Mouse (Mus musculus): ENCODE data around the gene Zfp609. TPM values are rescaled to one million over a fixed set of nuclear protein-coding genes. Genes with fewer than 3 reads are reported as not detected.
A peak's percentile ranks its signal among the peaks of the same experiment; 100 is the strongest.

Zfp609 gene
- polyA plus RNA-seq (2012; rRNA removed), result 5.0 and 7.7 TPM in 2 replicates

- no peak for DNase-seq (ENCODE audit: low read depth)
Observed at GRCm38 (mm10) chr9:65827344-65828015, at the start of gene Zfp609. Gene Zfp609, minus strand, starts transcription at chr9:65827564.

DNA sequence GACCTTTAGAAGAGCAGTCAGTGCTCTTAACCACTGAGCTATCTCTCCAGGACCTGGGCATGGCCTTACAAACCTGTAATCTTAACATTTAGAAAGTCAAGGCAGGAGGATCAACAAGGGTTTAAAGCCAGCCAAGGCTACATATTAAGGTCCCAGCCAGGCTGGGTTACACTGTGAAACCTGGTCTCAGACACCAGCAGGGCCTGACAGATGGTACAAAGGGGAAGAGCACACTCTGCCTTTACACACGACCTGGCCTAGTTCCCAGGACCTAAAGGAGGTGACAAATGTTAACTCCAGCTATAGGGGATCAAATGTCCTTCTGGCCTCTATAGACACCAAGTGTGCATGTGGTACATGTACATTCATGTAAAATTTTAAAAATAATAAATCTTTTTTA, 32.3 kb upstream of the Zfp609 start:
- no peak for DNase-seq (ENCODE audit: low read depth)

GRCm38 (mm10) chr9:65850203-65850602, 22.8 kb upstream of the Zfp609 start:
- DNase-seq (ENCODE audit: low read depth), result no peak

- DNase-seq (ENCODE audit: low read depth), result no peak
Observed at GRCm38 (mm10) chr9:65848154-65848553, 20.8 kb upstream of the Zfp609 start.

DNA sequence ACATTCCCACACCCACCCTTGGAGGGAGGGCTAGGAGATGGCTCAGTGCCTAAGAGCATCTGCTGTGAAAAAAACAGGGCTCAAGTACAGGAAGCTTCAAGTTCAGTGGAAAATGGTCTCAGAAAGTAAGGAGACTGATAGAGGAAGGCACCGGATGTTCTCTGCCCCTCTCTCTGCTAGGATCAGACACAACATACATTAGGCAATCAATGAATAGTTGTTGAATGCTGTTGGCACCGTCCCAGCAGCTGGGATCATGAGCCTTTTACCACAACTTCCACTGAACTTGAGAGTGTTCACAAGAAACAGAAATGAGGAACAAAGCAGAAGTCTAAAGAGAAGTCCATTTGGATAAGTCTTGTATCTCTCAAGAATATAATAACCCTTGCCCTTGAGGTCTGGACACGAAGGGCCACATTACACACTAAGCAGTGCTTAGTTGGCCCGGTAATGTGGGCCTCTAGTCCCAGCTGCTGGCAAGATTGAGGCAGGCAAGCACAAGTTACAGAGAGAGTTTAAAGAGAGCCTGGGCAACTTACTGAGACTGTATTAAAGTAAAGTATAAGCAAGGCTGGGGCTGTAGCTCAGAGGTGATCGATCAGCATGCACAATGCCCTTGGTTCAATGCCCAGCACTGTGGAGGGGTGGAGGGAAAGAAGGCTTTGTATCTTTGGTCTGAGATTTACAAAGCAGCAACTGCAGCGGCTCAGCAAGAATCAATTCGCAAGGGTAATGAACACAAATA, 17.2 kb upstream of the Zfp609 start:
- DNase-seq (ENCODE audit: low read depth), result no peak

DNA sequence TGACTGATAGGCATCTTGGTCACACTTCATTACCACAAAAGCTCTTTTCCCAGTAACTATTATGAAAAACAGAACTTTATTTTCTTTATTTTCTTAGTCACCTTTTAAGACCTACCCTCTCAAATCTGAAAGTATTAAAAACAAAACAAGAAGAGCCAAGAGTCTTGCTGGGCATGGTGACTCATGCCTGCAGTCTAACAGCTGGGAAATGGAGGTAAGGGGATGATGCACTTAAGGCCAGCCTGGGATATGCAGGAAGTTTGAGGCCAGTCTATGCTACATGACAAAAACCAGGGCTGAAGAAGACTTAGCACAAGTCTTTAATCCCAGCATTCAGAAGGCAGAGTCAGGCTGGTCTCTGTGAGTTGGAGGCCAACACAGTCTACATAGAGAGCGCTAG, 12.5 kb upstream of the Zfp609 start:
- no peak for DNase-seq (ENCODE audit: low read depth)

GRCm38 (mm10) chr9:65836916-65837315, 9.6 kb upstream of the Zfp609 start:
- DNase-seq (ENCODE audit: low read depth), result peak; percentile 74

GRCm38 (mm10) chr9:65834628-65835354, 7.4 kb upstream of the Zfp609 start:
- DNase-seq (ENCODE audit: low read depth), result no peak

DNA sequence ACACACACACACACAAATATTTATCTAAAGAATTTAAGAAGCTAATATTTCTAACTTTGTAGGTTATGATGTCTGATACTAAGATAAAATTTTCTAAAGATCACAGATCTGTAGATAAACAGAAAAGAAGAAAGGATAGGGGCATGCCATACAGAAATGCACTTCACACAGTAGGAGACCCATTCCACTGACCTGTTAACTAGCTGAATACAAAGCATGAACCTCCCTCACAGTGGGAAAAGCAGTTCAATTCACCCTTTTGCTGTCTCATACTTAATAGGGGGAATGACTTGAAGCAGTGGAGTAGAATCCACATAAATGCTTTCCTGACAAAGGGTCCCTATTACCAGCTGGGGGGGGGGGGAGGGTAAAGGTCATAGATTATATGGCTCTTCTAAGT, 6.3 kb upstream of the Zfp609 start:
- no peak for DNase-seq (ENCODE audit: low read depth)

DNA sequence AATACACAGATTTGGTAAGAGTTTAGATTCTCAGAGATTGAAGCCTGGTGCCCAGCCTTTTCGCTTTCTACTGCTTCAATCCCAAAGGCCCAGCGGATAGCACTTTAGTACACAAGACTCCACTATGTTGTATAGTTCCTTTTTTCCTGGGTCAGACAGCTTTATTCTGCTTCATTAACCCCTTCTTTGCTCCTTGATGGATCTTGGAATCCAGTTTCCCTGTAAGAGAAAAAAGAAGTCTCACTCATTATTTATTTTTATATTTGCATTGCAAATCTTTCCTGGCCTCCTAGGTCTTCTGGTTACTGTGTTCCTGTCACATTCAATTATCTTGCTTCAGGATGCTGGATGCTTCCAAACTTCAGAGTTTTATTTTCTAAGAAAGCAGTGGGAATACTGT, 5.9 kb upstream of the Zfp609 start:
- no peak for DNase-seq (ENCODE audit: low read depth)

DNA sequence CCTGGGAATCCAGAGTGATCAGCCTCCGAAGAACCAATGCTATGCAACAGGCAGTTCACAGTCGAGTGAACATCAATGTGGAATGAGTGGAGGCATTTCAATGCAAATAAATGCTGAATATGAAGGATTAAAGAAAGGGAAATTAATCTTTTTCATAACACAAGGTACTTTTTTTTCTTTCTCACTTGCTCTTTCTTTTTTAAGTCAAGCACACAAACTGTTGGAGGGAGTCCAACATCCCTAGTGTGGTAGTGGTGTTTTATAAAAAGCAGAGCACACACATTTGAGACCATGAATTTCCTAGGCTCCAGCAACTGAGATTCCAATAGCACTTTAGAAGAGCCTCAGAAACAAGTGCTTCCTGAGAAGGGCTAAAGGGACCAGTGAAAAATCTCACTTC, 4.7 kb upstream of the Zfp609 start:
- DNase-seq (ENCODE audit: low read depth), result no peak

GRCm38 (mm10) chr9:65831164-65831563, 3.8 kb upstream of the Zfp609 start:
- no peak for DNase-seq (ENCODE audit: low read depth)

- DNase-seq (ENCODE audit: low read depth), result no peak
Observed at GRCm38 (mm10) chr9:65830255-65830654, 2.9 kb upstream of the Zfp609 start.

DNA sequence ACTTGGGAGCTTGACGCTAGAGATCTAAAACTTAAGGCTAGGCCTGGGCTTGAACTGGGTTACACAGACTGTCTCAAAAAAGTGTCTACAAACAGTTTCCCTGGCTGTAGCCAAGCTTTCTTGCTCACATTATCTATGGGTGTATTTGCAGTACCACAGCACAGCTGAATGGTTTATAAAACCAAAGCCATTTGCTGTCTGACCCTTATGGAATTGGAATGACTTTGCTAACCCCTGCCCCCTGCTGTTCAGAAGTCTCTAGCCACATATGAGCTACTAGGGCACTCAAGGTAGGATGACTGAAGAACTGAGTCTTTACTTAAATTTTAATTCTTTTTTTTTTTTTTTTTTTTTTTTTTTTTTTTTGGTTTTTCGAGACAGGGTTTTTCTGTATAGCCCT, 2.0 kb upstream of the Zfp609 start:
- no peak for DNase-seq (ENCODE audit: low read depth)

GRCm38 (mm10) chr9:65828511-65828910, 1.1 kb upstream of the Zfp609 start:
- DNase-seq (ENCODE audit: low read depth), result no peak

- DNase-seq (ENCODE audit: low read depth), result no peak
Observed at GRCm38 (mm10) chr9:65828016-65828403, 646 bp upstream of the Zfp609 start.

DNA sequence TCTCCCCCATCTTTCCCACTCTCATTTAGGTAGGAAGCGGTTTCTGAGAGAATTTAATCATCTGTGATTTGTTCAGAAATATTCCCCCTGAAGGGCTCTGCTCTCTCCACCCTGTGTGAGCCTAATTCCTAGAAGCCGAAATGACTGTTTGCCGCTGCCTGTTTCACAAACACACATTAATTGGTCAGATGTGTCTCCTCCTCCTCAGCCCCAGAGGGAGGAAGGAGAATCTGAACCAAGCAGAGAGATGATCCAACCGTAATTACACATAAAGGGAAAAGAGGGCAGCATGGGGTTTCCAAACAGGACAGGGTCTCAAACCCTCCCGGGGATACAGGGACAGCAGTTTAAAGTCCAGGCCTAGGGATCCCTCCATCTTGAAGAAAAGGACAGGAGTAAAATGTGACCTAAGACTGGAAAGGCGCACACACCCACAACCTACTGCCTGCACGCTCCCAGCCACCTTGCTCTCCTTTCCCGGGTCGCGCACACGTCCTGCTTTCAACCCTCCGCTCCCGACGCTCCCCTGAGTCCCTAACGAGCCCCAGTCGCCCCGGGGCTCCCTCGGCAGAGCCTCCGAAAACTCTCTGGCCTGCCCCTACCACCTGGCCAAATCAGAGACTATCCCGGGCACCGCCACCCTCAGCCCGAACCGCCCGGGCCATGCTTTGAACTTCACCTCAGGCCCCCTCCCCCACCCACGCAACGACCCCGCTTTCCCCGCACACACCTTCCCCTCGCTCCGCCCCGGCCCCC, 598 bp downstream of the Zfp609 start:
- DNase-seq (ENCODE audit: low read depth), result no peak

- DNase-seq (ENCODE audit: low read depth), result no peak
Observed at GRCm38 (mm10) chr9:65826226-65826587, 1.2 kb downstream of the Zfp609 start.

DNA sequence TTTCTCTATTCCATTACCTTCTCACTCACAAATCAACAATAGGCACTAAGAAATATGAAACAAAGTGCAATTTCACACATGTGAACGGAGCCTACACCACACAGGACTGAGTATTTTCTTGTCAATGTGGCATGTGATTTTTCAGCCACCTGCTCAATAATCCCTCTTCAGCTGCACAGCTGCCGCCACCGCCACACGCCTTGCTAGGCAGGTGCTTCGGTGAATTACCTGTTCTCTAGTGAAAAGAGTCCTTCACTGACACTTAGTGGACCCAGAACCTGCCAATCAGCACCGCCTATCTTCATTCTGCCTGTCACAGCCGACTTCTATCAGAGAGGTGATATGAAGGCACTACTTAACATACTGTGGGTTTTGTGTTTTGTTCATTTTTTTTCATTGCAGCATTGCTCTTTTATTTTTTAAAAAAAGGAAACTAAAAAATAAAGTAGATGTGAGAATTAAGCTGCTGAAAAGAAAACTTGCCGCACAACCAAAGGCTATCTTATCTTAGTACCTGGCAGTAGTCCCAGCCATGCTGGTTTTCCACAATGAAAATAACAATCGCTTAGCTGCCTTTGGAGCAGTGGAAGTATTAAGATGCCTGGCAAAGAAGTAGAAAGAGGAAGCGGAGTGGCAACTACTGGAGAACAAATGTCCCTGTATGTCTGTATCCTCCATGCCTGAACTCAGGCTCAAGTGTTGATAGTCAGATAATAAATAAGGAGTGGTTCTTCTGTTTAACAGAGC, 3.5 kb downstream of the Zfp609 start:
- DNase-seq (ENCODE audit: low read depth), result no peak

GRCm38 (mm10) chr9:65822011-65822410, 5.4 kb downstream of the Zfp609 start:
- DNase-seq (ENCODE audit: low read depth), result no peak

DNA sequence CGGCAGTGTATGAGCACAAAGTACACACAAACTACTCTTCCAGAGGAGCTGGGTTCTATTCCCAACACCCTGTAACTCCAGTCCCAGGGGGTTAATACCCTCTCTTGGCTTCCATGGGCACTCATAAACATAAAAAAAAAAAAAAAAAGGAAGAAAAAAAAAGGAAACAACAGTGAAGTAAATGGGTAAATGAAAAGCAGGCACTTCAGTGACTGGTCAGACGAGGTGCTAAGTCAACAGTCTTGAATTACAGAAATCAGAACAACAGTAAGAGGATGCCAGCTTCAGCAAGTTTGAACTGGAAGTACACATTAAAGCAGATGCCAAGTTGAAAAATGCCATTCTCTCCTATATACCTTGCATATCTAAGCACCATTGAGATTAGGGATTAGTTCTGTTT, 7.1 kb downstream of the Zfp609 start:
- no peak for DNase-seq (ENCODE audit: low read depth)
